Mouse (Mus musculus): ENCODE results near the gene Cd24a.

DNA sequence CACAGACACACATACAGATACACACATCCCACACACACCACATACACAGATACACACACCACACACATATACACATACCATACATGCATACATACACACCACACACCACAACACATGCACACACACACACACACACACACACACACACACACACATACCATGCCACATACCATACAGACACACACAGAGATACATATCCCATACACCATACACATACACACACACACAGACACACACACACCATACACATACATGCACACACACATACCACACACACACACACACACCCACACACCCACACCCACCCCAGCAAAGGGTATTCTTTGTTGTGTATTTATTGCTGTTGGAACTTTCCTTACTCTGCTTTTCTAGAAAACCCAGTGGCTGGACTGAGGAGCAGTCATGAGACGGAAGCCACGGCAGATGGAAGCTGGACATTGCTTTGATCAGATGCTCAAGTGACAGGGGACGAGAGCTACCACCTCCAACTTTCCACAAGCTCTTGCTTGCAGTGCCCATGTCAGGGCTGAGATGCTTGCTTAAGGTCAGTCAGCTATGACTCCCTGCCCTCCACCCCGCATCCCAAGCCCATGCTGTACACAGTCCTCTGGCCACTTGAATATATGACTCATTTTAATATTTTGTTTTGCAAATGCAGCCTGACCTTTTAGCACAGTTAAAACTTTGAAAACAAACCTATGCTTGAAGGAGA lies 26.0 kb downstream of the Cd24a start:
- TF ChIP-seq CTCF (conservative IDR thresholded peaks at IDR 0.05; ENCODE audit: insufficient read depth, insufficient read length, low read depth, low read length) (no peak), POLR2A (IDR thresholded peaks at IDR 0.05; ENCODE audit: low read depth, low read length) (no peak)
